Mouse (Mus musculus) kidney, adult 2 months (tissue): Measurements from ENCODE around the gene Zfp219. TPM values are rescaled to one million over a fixed set of nuclear protein-coding genes. Genes with fewer than 3 reads are reported as not detected.
A peak's percentile ranks its signal among the peaks of the same experiment; 100 is the strongest.

Source experiments
- DNase-seq: peaks from one replicate; pipeline ENCODE4 v3.0.0; 2021
- H3K27ac ChIP-seq: fragments of 200-500 bp; 2 replicates; pipeline ENCODE4 v1.5.1; 2012; ENCODE audit warnings: low read depth, low read length, control low read depth, inconsistent platforms; ENCODE audit not compliant: insufficient read depth
- H3K27me3 ChIP-seq: fragments of 200-500 bp; replicated peaks from 2 replicates; pipeline ENCODE4 v1.6.1; 2012; ENCODE audit warnings: mild to moderate bottlenecking, moderate library complexity, low read length, inconsistent platforms; ENCODE audit not compliant: control insufficient read depth, insufficient read depth
- H3K36me3 ChIP-seq: fragments of 200-500 bp; 2 replicates; pipeline ENCODE4 v1.6.1; 2012; ENCODE audit warnings: mild to moderate bottlenecking, moderate library complexity, low read length, inconsistent platforms; ENCODE audit not compliant: control insufficient read depth, insufficient read depth
- H3K4me1 ChIP-seq: fragments of 200-500 bp; 2 replicates; pipeline ENCODE4 v1.6.1; 2011; ENCODE audit warnings: low read length; ENCODE audit not compliant: control insufficient read depth, insufficient read depth
- H3K4me3 ChIP-seq: fragments of 200-500 bp; 2 replicates; pipeline ENCODE4 v1.5.1; 2011; ENCODE audit warnings: mild to moderate bottlenecking, low read depth, low read length, control low read depth; ENCODE audit not compliant: insufficient read depth
- CTCF ChIP-seq: fragments of 200-500 bp; conservative IDR thresholded peaks from 2 replicates; pipeline ENCODE4 v1.5.1; 2011; ENCODE audit warnings: low read depth, mild to moderate bottlenecking, control low read depth, low read length, moderate library complexity, mixed read lengths; ENCODE audit not compliant: insufficient read depth, insufficient read length
- POLR2A ChIP-seq: fragments of 200-500 bp; IDR thresholded peaks from one replicate; pipeline ENCODE4 v1.6.1; 2011; ENCODE audit warnings: low read depth, low read length, control low read depth
- WGBS: fragments of 180-500 bp; shearing (Covaris S2); methylation state at CpG from one replicate; pipeline ENCODE4 v1.1.7; 2018; 5-methylcytosine and 5-hydroxymethylcytosine counted together
- polyA plus RNA-seq: library from polyadenylated mRNA; depleted of rRNA; stranded (reverse); fragments of >200 nt; gene quantifications from 2 replicates; pipeline ENCODE4 v1.2.3, GENCODE M21; 2012

Gene Zfp219
- polyA plus RNA-seq, 1 experiment: 43.2 TPM

GRCm38 (mm10) chr14:52018248-52019050 lies 2.1 kb downstream of the Zfp219 start:
- Histone ChIP-seq H3K4me3 (no peak overlapping the region), H3K27ac (no peak overlapping the region), H3K36me3 (no peaks in the 10 kb centered on the region), H3K27me3 (no peaks in the 10 kb centered on the region), H3K4me1 (peaks cover 36% of the 10 kb centered on the region)
- 75% methylated on average over 15 of the region's 15 CpGs for WGBS
- TF ChIP-seq POLR2A (no peak), CTCF (no peak)
- DNase-seq: no peak

- WGBS: 61% methylated on average over 4 of the region's 4 CpGs
- DNase-seq: no peak
- no peaks in the 10 kb centered on the region for H3K27me3 ChIP-seq
- peaks cover 33% of the 10 kb centered on the region for H3K4me1 ChIP-seq
- H3K4me3 ChIP-seq: no peak overlapping the region
- no peak for TF ChIP-seq POLR2A
- TF ChIP-seq CTCF: no peak
- no peaks in the 10 kb centered on the region for H3K36me3 ChIP-seq
- no peak overlapping the region for H3K27ac ChIP-seq
Observed at GRCm38 (mm10) chr14:52017662-52018061, 2.9 kb downstream of the Zfp219 start.

- H3K27ac ChIP-seq: no peak overlapping the region
- peak; percentile 70 for DNase-seq
- no peak for TF ChIP-seq POLR2A
- no peak for TF ChIP-seq CTCF
- no peaks in the 10 kb centered on the region for H3K36me3 ChIP-seq
- H3K4me1 ChIP-seq: peaks cover 30% of the 10 kb centered on the region
- WGBS: 59% methylated on average over 13 of the region's 13 CpGs
- H3K4me3 ChIP-seq: no peak overlapping the region
- no peaks in the 10 kb centered on the region for H3K27me3 ChIP-seq
Observed at GRCm38 (mm10) chr14:52016625-52017405, 3.7 kb downstream of the Zfp219 start.

- DNase-seq: no peak
- peaks cover 30% of the 10 kb centered on the region for H3K4me1 ChIP-seq
Observed at GRCm38 (mm10) chr14:52015445-52016100, 5.0 kb downstream of the Zfp219 start, which contains the start of gene Tmem253. Gene Tmem253, plus strand, starts transcription at chr14:52015658.

GRCm38 (mm10) chr14:52014761-52015311 lies 5.7 kb downstream of the Zfp219 start:
- peak; percentile 69 for DNase-seq
- TF ChIP-seq POLR2A: peak; percentile 31
- TF ChIP-seq CTCF: no peak
- Histone ChIP-seq H3K4me1 (peaks cover 37% of the 10 kb centered on the region), H3K27me3 (no peaks in the 10 kb centered on the region), H3K36me3 (no peaks in the 10 kb centered on the region), H3K4me3 (peak overlapping the region; percentile 84), H3K27ac (peak overlapping the region; percentile 44)
- WGBS: 2% methylated on average over 18 of the region's 28 CpGs

More at GRCm38 (mm10) chr14:52015445-52016100, 5.0 kb downstream of the Zfp219 start, which contains the start of gene Tmem253:
- H3K27me3 ChIP-seq: no peaks in the 10 kb centered on the region
- no peaks in the 10 kb centered on the region for H3K36me3 ChIP-seq
- 17% methylated on average over 6 of the region's 6 CpGs for WGBS
- peak within 1 kb of the TSS; percentile 44 for H3K27ac ChIP-seq
- no peak for TF ChIP-seq POLR2A
- TF ChIP-seq CTCF: no peak
- peak within 1 kb of the TSS; percentile 84 for H3K4me3 ChIP-seq

GRCm38 (mm10) chr14:52014271-52014760 lies 6.2 kb downstream of the Zfp219 start:
- TF ChIP-seq CTCF (no peak), POLR2A (no peak)
- Histone ChIP-seq H3K4me3 (peak overlapping the region; percentile 84), H3K4me1 (peaks cover 38% of the 10 kb centered on the region), H3K27me3 (no peaks in the 10 kb centered on the region), H3K36me3 (no peaks in the 10 kb centered on the region), H3K27ac (no peak overlapping the region)
- no peak for DNase-seq
- WGBS: 8% methylated on average over 50 of the region's 80 CpGs
